Comparison of ENCODE assay signal across 16 mouse cellular contexts in genomic region chr8:77988291-77989056, GRCm38 (mm10).
DNase-seq lines count a peak whose midpoint lies in the region; ATAC-seq and TF ChIP-seq lines count a peak whose summit lies in the region.
"Had no signal": no experiment of that assay in that cellular context is flagged by ENCODE, and none has a peak within 500 bp of the region (broad histone marks: within the 10 kb centered on the region; RNA-seq: fewer than 3 reads in every experiment).

No protein-coding gene starts in this region.

- no peaks in the 10 kb centered on the region for H3K9me3 ChIP-seq in heart, embryonic 16.5 days (replicated peaks; ENCODE audit: control insufficient read depth, low read length)
- H3K9me3 ChIP-seq in liver, embryonic 14.5 days (ENCODE audit: control insufficient read depth, low read length): no peaks in the 10 kb centered on the region
- no peaks in the 10 kb centered on the region for H3K9me3 ChIP-seq in intestine, embryonic 16.5 days (ENCODE audit: control insufficient read depth, low read length)
- no peaks in the 10 kb centered on the region for H3K9me3 ChIP-seq in forebrain, embryonic 10.5 days
- H3K9me3 ChIP-seq: forebrain, embryonic 13.5 days; midbrain, embryonic 12.5 days had no signal

- peaks cover 10% of the 10 kb centered on the region for H3K4me1 ChIP-seq in heart, embryonic 16.5 days (ENCODE audit: control insufficient read depth, insufficient read depth, low read length)
- peaks cover 0 to 5% of the 10 kb centered on the region in 2 experiments; a peak in 2 of 4 replicates for H3K4me1 ChIP-seq in liver, embryonic 14.5 days (replicated peaks; ENCODE audit: control insufficient read depth in 2 of 2, insufficient read depth in 2 of 2, low read length in 1 of 2)
- H3K4me1 ChIP-seq in intestine, embryonic 16.5 days (ENCODE audit: control insufficient read depth, insufficient read depth, low read length): no peaks in the 10 kb centered on the region
- no peaks in the 10 kb centered on the region for H3K4me1 ChIP-seq in forebrain, embryonic 10.5 days
- H3K4me1 ChIP-seq: forebrain, embryonic 13.5 days; midbrain, embryonic 12.5 days had no signal

- no peak overlapping the region for H3K4me3 ChIP-seq in heart, embryonic 16.5 days (ENCODE audit: low read length)
- no peak overlapping the region for H3K4me3 ChIP-seq in liver, embryonic 14.5 days (ENCODE audit: insufficient read depth in 1 of 2, low read depth in 2 of 2, low read length in 2 of 2)
- no peak overlapping the region for H3K4me3 ChIP-seq in intestine, embryonic 16.5 days (ENCODE audit: low read length)
- no peak overlapping the region for H3K4me3 ChIP-seq in forebrain, embryonic 10.5 days
- H3K4me3 ChIP-seq: forebrain, embryonic 13.5 days; midbrain, embryonic 12.5 days had no signal

- no peak for TF ChIP-seq EP300 in liver, embryonic 14.5 days (IDR thresholded peaks at IDR 0.05; ENCODE audit: low read depth)

- peak; percentile 96 for ATAC-seq in heart, embryonic 16.5 days (replicated peaks; ENCODE audit: extremely low read depth, insufficient read depth, low FRiP score)
- ATAC-seq in liver, embryonic 14.5 days (ENCODE audit: insufficient read depth): peak; percentile 74
- no peak for ATAC-seq in intestine, embryonic 16.5 days
- no peak for ATAC-seq in cerebellum, adult (ENCODE audit: insufficient number of reproducible peaks, low FRiP score, low TSS enrichment)
- ATAC-seq: forebrain, embryonic 13.5 days; hindbrain, embryonic 16.5 days had no signal

- H3K36me3 ChIP-seq in heart, embryonic 16.5 days (ENCODE audit: control insufficient read depth, insufficient read depth): no peaks in the 10 kb centered on the region
- H3K36me3 ChIP-seq in liver, embryonic 14.5 days (replicated peaks; ENCODE audit: control insufficient read depth, insufficient read depth, low read depth): no peaks in the 10 kb centered on the region
- H3K36me3 ChIP-seq in intestine, embryonic 16.5 days (ENCODE audit: control insufficient read depth, insufficient read depth, low read length): no peaks in the 10 kb centered on the region
- H3K36me3 ChIP-seq in forebrain, embryonic 10.5 days (replicated peaks): no peaks in the 10 kb centered on the region
- H3K36me3 ChIP-seq: midbrain, embryonic 12.5 days had no signal

- no peak for TF ChIP-seq CTCF in liver, embryonic 14.5 days (IDR thresholded peaks at IDR 0.05; ENCODE audit: low read depth)

- H3K27ac ChIP-seq in heart, embryonic 16.5 days (ENCODE audit: low read length): peak overlapping the region; percentile 98
- no peak overlapping the region for H3K27ac ChIP-seq in liver, embryonic 14.5 days
- H3K27ac ChIP-seq in intestine, embryonic 16.5 days (ENCODE audit: low read length): no peak overlapping the region
- no peak overlapping the region for H3K27ac ChIP-seq in forebrain, embryonic 10.5 days
- H3K27ac ChIP-seq: forebrain, embryonic 13.5 days; midbrain, embryonic 12.5 days had no signal

- H3K9ac ChIP-seq in heart, embryonic 16.5 days (ENCODE audit: low read length): peak overlapping the region; percentile 12; the same call in 1 of the 2 replicates
- H3K9ac ChIP-seq in liver, embryonic 14.5 days (replicated peaks): no peak overlapping the region
- no peak overlapping the region for H3K9ac ChIP-seq in intestine, embryonic 16.5 days (ENCODE audit: low read depth, low read length)
- H3K9ac ChIP-seq: forebrain, embryonic 13.5 days; midbrain, embryonic 12.5 days had no signal

- no peaks in the 10 kb centered on the region for H3K27me3 ChIP-seq in heart, embryonic 16.5 days (ENCODE audit: control insufficient read depth, insufficient read depth, low read length)
- H3K27me3 ChIP-seq in liver, embryonic 14.5 days (ENCODE audit: control insufficient read depth, insufficient read depth, low read length): no peaks in the 10 kb centered on the region
- no peaks in the 10 kb centered on the region for H3K27me3 ChIP-seq in intestine, embryonic 16.5 days (replicated peaks; ENCODE audit: control insufficient read depth, insufficient read depth, low read length)
- no peaks in the 10 kb centered on the region for H3K27me3 ChIP-seq in forebrain, embryonic 10.5 days (ENCODE audit: poor library complexity, severe bottlenecking)
- H3K27me3 ChIP-seq: forebrain, embryonic 13.5 days; midbrain, embryonic 12.5 days had no signal

- peak overlapping the region; percentile 13 for H3K4me2 ChIP-seq in heart, embryonic 16.5 days (ENCODE audit: low read depth, low read length)
- H3K4me2 ChIP-seq in liver, embryonic 14.5 days (ENCODE audit: low read depth): no peak overlapping the region
- H3K4me2 ChIP-seq in intestine, embryonic 16.5 days (ENCODE audit: low read depth, low read length): no peak overlapping the region
- H3K4me2 ChIP-seq: forebrain, embryonic 13.5 days; midbrain, embryonic 12.5 days had no signal

- 19% methylated on average over 8 of the region's 8 CpGs for WGBS in heart, embryonic 16.5 days
- WGBS in liver, embryonic 14.5 days (ENCODE audit: insufficient replicate concordance): 48% methylated on average over 8 of the region's 8 CpGs
- 72% methylated on average over 8 of the region's 8 CpGs for WGBS in intestine, embryonic 16.5 days
- WGBS in forebrain, embryonic 10.5 days: 89% methylated on average over 8 of the region's 8 CpGs

- peak; percentile 31 for DNase-seq in kidney, adult 9 months
- no peak for DNase-seq in kidney, postnatal 10 days
- DNase-seq in heart, adult 18-20 months: peak; percentile 70 to 77
- no peak for DNase-seq in liver, embryonic 14.5 days (ENCODE audit: low read depth in 3 of 3, low spot score in 3 of 3)
- DNase-seq in forebrain, embryonic 10.5 days (ENCODE audit: extremely low spot score, low spot score): no peak
- DNase-seq: adrenal gland, adult 2 months; cerebellum, postnatal 10 days; gastrocnemius, postnatal 14 days; right cerebral cortex, postnatal 25 days; thymus, adult 2 months had no signal

Comparison
In these comparisons a context has a peak if more than half of its experiments do, and no peak if none do; other contexts are left out.
1. DNase-seq: peak in kidney, adult 9 months (single experiment) and heart, adult 18-20 months (2 of 2); none in kidney, postnatal 10 days (single experiment), liver, embryonic 14.5 days (0 of 3) and forebrain, embryonic 10.5 days (single experiment).
2. ATAC-seq: peak in heart, embryonic 16.5 days (single experiment) and liver, embryonic 14.5 days (single experiment); none in intestine, embryonic 16.5 days (single experiment) and cerebellum, adult (single experiment).